ENCODE assay signal across 16 mouse cellular contexts in genomic region chr9:44338574-44338973, GRCm38 (mm10). TPM values are rescaled to one million over a fixed set of nuclear protein-coding genes. Genes with fewer than 3 reads are reported as not detected.
A peak's percentile ranks its signal among the peaks of the same experiment; 100 is the strongest.
DNase-seq lines count a peak whose midpoint lies in the region; ATAC-seq and TF ChIP-seq lines count a peak whose summit lies in the region.
"Had no signal": no experiment of that assay in that cellular context is flagged by ENCODE, and none has a peak within 500 bp of the region (broad histone marks: within the 10 kb centered on the region; RNA-seq: fewer than 3 reads in every experiment).

No protein-coding gene starts in this region.

- peaks cover 52% of the 10 kb centered on the region for H3K36me3 ChIP-seq in heart, embryonic 10.5 days
- H3K36me3 ChIP-seq in liver, embryonic 12.5 days = peaks cover 74% of the 10 kb centered on the region

- DNase-seq in heart, embryonic 10.5 days (ENCODE audit: low spot score) = peak; percentile 71
- no peak for DNase-seq in heart, adult 9 months (ENCODE audit: low spot score in 2 of 2)
- DNase-seq in layer of hippocampus, adult 2 months (ENCODE audit: low spot score in 2 of 2) = no peak
- no peak for DNase-seq in layer of hippocampus, postnatal 10 days (ENCODE audit: low spot score in 2 of 2)
- DNase-seq in A20 (ENCODE audit: low read depth, low spot score) = peak; percentile 67
- no peak for DNase-seq in spleen, postnatal 36 days (ENCODE audit: low spot score in 2 of 2)
- DNase-seq in layer of hippocampus, adult 9-11 months = no peak
- DNase-seq: adrenal gland, postnatal 10 days; cerebellum, adult 9-11 months; gastrocnemius, postnatal 36 days; kidney, adult 9 months; thymus, adult 2 months had no signal

- H3K27me3 ChIP-seq in heart, embryonic 10.5 days (ENCODE audit: insufficient read depth, poor library complexity, severe bottlenecking) = no peaks in the 10 kb centered on the region
- H3K27me3 ChIP-seq in liver, embryonic 12.5 days (replicated peaks) = no peaks in the 10 kb centered on the region
- H3K27me3 ChIP-seq: neural tube, embryonic 13.5 days had no signal

- TF ChIP-seq CTCF in layer of hippocampus, adult 2 months (conservative IDR thresholded peaks at IDR 0.05) = peak; percentile 46

- H3K4me1 ChIP-seq in heart, embryonic 10.5 days = peaks cover 33% of the 10 kb centered on the region
- peaks cover 58% of the 10 kb centered on the region for H3K4me1 ChIP-seq in liver, embryonic 12.5 days

- H3K9ac ChIP-seq in liver, embryonic 12.5 days = peak overlapping the region; percentile 99

- no peak for ATAC-seq in liver, embryonic 12.5 days
- ATAC-seq: hindbrain, embryonic 16.5 days had no signal

- peak overlapping the region; percentile 84 for H3K4me2 ChIP-seq in liver, embryonic 12.5 days

- no peak overlapping the region for H3K27ac ChIP-seq in heart, embryonic 10.5 days
- H3K27ac ChIP-seq in layer of hippocampus, adult 2 months = no peak overlapping the region
- peak overlapping the region; percentile 100 for H3K27ac ChIP-seq in liver, embryonic 12.5 days
- H3K27ac ChIP-seq: forebrain, embryonic 10.5 days; neural tube, embryonic 13.5 days had no signal

- no peak overlapping the region for H3K4me3 ChIP-seq in heart, embryonic 10.5 days
- H3K4me3 ChIP-seq in layer of hippocampus, adult 2 months = no peak overlapping the region
- peak overlapping the region; percentile 93 for H3K4me3 ChIP-seq in liver, embryonic 12.5 days

- 81% methylated on average over 5 of the region's 5 CpGs for WGBS in heart, embryonic 10.5 days
- WGBS in liver, embryonic 12.5 days (ENCODE audit: insufficient replicate concordance) = 72% methylated on average over 5 of the region's 5 CpGs

- H3K9me3 ChIP-seq in heart, embryonic 10.5 days = no peaks in the 10 kb centered on the region
- no peaks in the 10 kb centered on the region for H3K9me3 ChIP-seq in liver, embryonic 12.5 days (replicated peaks)
- H3K9me3 ChIP-seq: neural tube, embryonic 13.5 days had no signal

RNA-seq across cellular contexts. Expression of gene H2afx, which starts 4.1 kb away (rescaled TPM):
- 258 and 270 TPM in 2 replicates for polyA plus RNA-seq in heart, embryonic 10.5 days (2016; fragmentation: Nextera tagmentation; extraction: Ambion mirVana)
- 10 to 100 TPM; 42.5 to 44.2 TPM for total RNA-seq in layer of hippocampus, adult 2 months (2021)
- total RNA-seq in layer of hippocampus, postnatal 10 days (2021) = 10 to 100 TPM; 69.9 to 74.3 TPM
- 233 and 239 TPM in 2 replicates for polyA plus RNA-seq in liver, embryonic 12.5 days (2016; fragmentation: Nextera tagmentation; extraction: Ambion mirVana)

RNA-seq across cellular contexts. Expression of gene Hmbs, which starts 5.5 kb away (rescaled TPM):
- 276 and 285 TPM in 2 replicates for polyA plus RNA-seq in heart, embryonic 10.5 days (2016; fragmentation: Nextera tagmentation; extraction: Ambion mirVana)
- total RNA-seq in layer of hippocampus, adult 2 months (2021) = 10 to 100 TPM; 21.9 to 22.1 TPM
- total RNA-seq in layer of hippocampus, postnatal 10 days (2021) = 10 to 100 TPM; 18.9 to 32.5 TPM
- 1,354 and 1,355 TPM in 2 replicates for polyA plus RNA-seq in liver, embryonic 12.5 days (2016; fragmentation: Nextera tagmentation; extraction: Ambion mirVana)

RNA-seq across cellular contexts. Expression of gene Dpagt1, which starts 12.8 kb away (rescaled TPM):
- 35.2 and 36.6 TPM in 2 replicates for polyA plus RNA-seq in heart, embryonic 10.5 days (2016; fragmentation: Nextera tagmentation; extraction: Ambion mirVana)
- 10 to 100 TPM; 14.5 to 15.3 TPM for total RNA-seq in layer of hippocampus, adult 2 months (2021)
- 10 to 100 TPM; 16.5 to 18.5 TPM for total RNA-seq in layer of hippocampus, postnatal 10 days (2021)
- polyA plus RNA-seq in liver, embryonic 12.5 days (2016; fragmentation: Nextera tagmentation; extraction: Ambion mirVana) = 21.9 and 24.0 TPM in 2 replicates

RNA-seq across cellular contexts. Expression of gene C2cd2l, which starts 18.5 kb away (rescaled TPM):
- 6.9 and 9.5 TPM in 2 replicates for polyA plus RNA-seq in heart, embryonic 10.5 days (2016; fragmentation: Nextera tagmentation; extraction: Ambion mirVana)
- total RNA-seq in layer of hippocampus, adult 2 months (2021) = 100 to 1,000 TPM; 186 to 206 TPM
- 100 to 1,000 TPM; 108 to 115 TPM for total RNA-seq in layer of hippocampus, postnatal 10 days (2021)
- polyA plus RNA-seq in liver, embryonic 12.5 days (2016; fragmentation: Nextera tagmentation; extraction: Ambion mirVana) = 12.3 and 13.0 TPM in 2 replicates

RNA-seq across cellular contexts. Expression of gene Vps11, which starts 22.9 kb away (rescaled TPM):
- 22.8 and 26.3 TPM in 2 replicates for polyA plus RNA-seq in heart, embryonic 10.5 days (2016; fragmentation: Nextera tagmentation; extraction: Ambion mirVana)
- 10 to 100 TPM; 54.7 to 55.7 TPM for total RNA-seq in layer of hippocampus, adult 2 months (2021)
- total RNA-seq in layer of hippocampus, postnatal 10 days (2021) = 10 to 100 TPM; 39.6 to 44.2 TPM
- 17.0 and 19.0 TPM in 2 replicates for polyA plus RNA-seq in liver, embryonic 12.5 days (2016; fragmentation: Nextera tagmentation; extraction: Ambion mirVana)

Comparison
In these comparisons a context has a peak if more than half of its experiments do, and no peak if none do; other contexts are left out.
1. DNase-seq: peak in heart, embryonic 10.5 days (single experiment) and A20 (single experiment); none in heart, adult 9 months (0 of 2), layer of hippocampus, adult 2 months (0 of 2), layer of hippocampus, postnatal 10 days (0 of 2), spleen, postnatal 36 days (0 of 2) and layer of hippocampus, adult 9-11 months (single experiment).